Mouse (Mus musculus): ENCODE results near the gene Fbxw7. TPM values are rescaled to one million over a fixed set of nuclear protein-coding genes. Genes with fewer than 3 reads are reported as not detected.

Fbxw7 gene
- polyA plus RNA-seq, 1 experiment: 25.0 TPM

DNA sequence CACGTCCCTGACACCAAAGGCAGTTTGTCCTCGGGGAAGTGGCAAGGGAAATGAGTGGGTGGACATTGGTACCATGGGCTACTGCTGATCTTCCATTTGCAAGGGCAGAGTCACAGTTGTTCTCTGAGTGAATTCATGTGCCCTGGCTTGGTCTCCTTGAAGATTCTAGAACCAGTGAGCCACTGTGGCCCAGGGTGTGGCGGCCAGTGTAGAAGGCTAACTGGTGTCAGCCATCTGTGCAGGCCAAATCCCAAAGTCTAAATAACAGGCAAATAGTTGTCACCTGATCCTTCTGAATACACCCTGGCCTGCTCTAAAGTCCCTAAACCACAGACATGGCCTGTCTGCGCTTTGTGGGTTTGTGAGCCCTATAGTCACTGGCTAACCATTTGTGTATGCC lies 173.8 kb downstream of the Fbxw7 start:
- no peak for DNase-seq (ENCODE audit: low read depth)
- TF ChIP-seq POLR2A (IDR thresholded peaks at IDR 0.05; ENCODE audit: borderline replicate concordance, extremely low read depth, insufficient read depth, insufficient read length, poor library complexity, severe bottlenecking) (no peak), CTCF (IDR thresholded peaks at IDR 0.05; ENCODE audit: borderline replicate concordance, extremely low read depth, insufficient read depth, insufficient read length) (no peak)

- TF ChIP-seq CTCF (IDR thresholded peaks at IDR 0.05; ENCODE audit: borderline replicate concordance, extremely low read depth, insufficient read depth, insufficient read length) (no peak), POLR2A (IDR thresholded peaks at IDR 0.05; ENCODE audit: borderline replicate concordance, extremely low read depth, insufficient read depth, insufficient read length, poor library complexity, severe bottlenecking) (no peak)
- DNase-seq (ENCODE audit: low read depth): no peak
Measured at GRCm38 (mm10) chr3:85005257-85005656, 190.2 kb downstream of the Fbxw7 start.

GRCm38 (mm10) chr3:85012889-85013288 lies 197.8 kb downstream of the Fbxw7 start:
- DNase-seq (ENCODE audit: low read depth): no peak
- TF ChIP-seq CTCF (IDR thresholded peaks at IDR 0.05; ENCODE audit: borderline replicate concordance, extremely low read depth, insufficient read depth, insufficient read length) (no peak), POLR2A (IDR thresholded peaks at IDR 0.05; ENCODE audit: borderline replicate concordance, extremely low read depth, insufficient read depth, insufficient read length, poor library complexity, severe bottlenecking) (no peak)

DNA sequence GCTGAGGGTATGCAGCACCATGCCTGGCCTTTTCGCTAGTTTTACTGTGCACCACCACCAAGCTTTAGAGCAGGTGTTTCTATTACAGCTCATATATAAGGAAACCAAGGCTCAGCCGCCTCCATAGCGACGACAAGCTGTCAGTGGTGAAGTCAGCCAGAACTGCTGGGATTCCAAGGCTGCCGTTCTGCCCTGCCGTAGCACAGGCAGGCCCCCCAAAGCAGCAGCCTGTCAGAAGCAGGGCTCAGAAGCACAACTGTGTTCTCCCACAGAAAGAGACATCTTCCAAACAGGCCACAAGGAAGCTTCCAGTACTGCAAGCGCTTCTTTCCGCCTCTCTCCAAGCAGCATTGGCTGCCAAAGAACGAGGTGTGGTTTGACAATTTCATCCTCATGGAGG lies 200.6 kb downstream of the Fbxw7 start:
- no peak for TF ChIP-seq CTCF (IDR thresholded peaks at IDR 0.05; ENCODE audit: borderline replicate concordance, extremely low read depth, insufficient read depth, insufficient read length)
- TF ChIP-seq POLR2A (IDR thresholded peaks at IDR 0.05; ENCODE audit: borderline replicate concordance, extremely low read depth, insufficient read depth, insufficient read length, poor library complexity, severe bottlenecking): no peak
- peak; percentile 60 for DNase-seq (ENCODE audit: low read depth)

- DNase-seq (ENCODE audit: low read depth): no peak
- no peak for TF ChIP-seq CTCF (IDR thresholded peaks at IDR 0.05; ENCODE audit: borderline replicate concordance, extremely low read depth, insufficient read depth, insufficient read length)
- TF ChIP-seq POLR2A (IDR thresholded peaks at IDR 0.05; ENCODE audit: borderline replicate concordance, extremely low read depth, insufficient read depth, insufficient read length, poor library complexity, severe bottlenecking): no peak
Measured at GRCm38 (mm10) chr3:85020137-85020536, 205.1 kb downstream of the Fbxw7 start.

DNA sequence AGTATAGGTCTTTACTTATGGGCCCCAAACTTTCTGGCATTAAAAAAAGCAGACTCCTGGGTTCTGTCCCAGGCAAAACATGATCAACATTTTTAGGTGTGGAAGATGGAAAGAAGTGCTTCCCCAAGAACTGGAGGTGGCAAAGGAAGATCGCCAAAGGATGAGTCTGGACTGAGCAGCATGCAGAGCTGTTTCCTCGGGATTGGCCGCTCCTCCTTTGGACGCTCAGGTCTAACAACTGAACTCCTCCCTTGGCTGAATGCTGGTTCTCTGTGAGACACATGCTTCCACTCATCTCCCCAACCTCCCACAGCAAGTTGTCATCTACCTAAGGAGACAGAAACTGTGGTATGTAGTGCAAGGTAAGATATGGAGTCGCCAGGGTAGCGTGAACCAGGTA lies 206.7 kb downstream of the Fbxw7 start:
- TF ChIP-seq CTCF (IDR thresholded peaks at IDR 0.05; ENCODE audit: borderline replicate concordance, extremely low read depth, insufficient read depth, insufficient read length) (no peak), POLR2A (IDR thresholded peaks at IDR 0.05; ENCODE audit: borderline replicate concordance, extremely low read depth, insufficient read depth, insufficient read length, poor library complexity, severe bottlenecking) (no peak)

GRCm38 (mm10) chr3:85022800-85023199 lies 207.7 kb downstream of the Fbxw7 start:
- no peak for TF ChIP-seq CTCF (IDR thresholded peaks at IDR 0.05; ENCODE audit: borderline replicate concordance, extremely low read depth, insufficient read depth, insufficient read length)
- no peak for TF ChIP-seq POLR2A (IDR thresholded peaks at IDR 0.05; ENCODE audit: borderline replicate concordance, extremely low read depth, insufficient read depth, insufficient read length, poor library complexity, severe bottlenecking)
- no peak for DNase-seq (ENCODE audit: low read depth)

More for the DNA sequence above, 206.7 kb downstream of the Fbxw7 start:
- DNase-seq (ENCODE audit: low read depth): no peak

GRCm38 (mm10) chr3:85024237-85024636 lies 209.2 kb downstream of the Fbxw7 start:
- TF ChIP-seq POLR2A (IDR thresholded peaks at IDR 0.05; ENCODE audit: borderline replicate concordance, extremely low read depth, insufficient read depth, insufficient read length, poor library complexity, severe bottlenecking) (no peak), CTCF (IDR thresholded peaks at IDR 0.05; ENCODE audit: borderline replicate concordance, extremely low read depth, insufficient read depth, insufficient read length) (no peak)
- no peak for DNase-seq (ENCODE audit: low read depth)

GRCm38 (mm10) chr3:85024817-85025705 lies 210.0 kb downstream of the Fbxw7 start:
- DNase-seq (ENCODE audit: low read depth): peak; percentile 39

More at GRCm38 (mm10) chr3:85024817-85025705, 210.0 kb downstream of the Fbxw7 start:
- no peak for TF ChIP-seq POLR2A (IDR thresholded peaks at IDR 0.05; ENCODE audit: borderline replicate concordance, extremely low read depth, insufficient read depth, insufficient read length, poor library complexity, severe bottlenecking)
- TF ChIP-seq CTCF (IDR thresholded peaks at IDR 0.05; ENCODE audit: borderline replicate concordance, extremely low read depth, insufficient read depth, insufficient read length): no peak

Other genes with a start within 250 kb of the Fbxw7 start
- 13.6 and 16.4 TPM in 2 replicates for gene Arfip1, start 232.6 kb upstream of the Fbxw7 start, polyA plus RNA-seq (2012; rRNA removed)
- 0.01 and 0.04 TPM in 2 replicates for gene Tigd4, start 221.7 kb upstream of the Fbxw7 start, polyA plus RNA-seq (2012; rRNA removed)
- 0.75 and 0.96 TPM in 2 replicates for gene Tmem154, start 149.1 kb upstream of the Fbxw7 start, polyA plus RNA-seq (2012; rRNA removed)